Mouse (Mus musculus) cortical plate, adult 2 months (tissue): ENCODE measurements around the gene Hsd17b2. TPM values are rescaled to one million over a fixed set of nuclear protein-coding genes. Genes with fewer than 3 reads are reported as not detected.
"Not testable (repeated sequence)": the region's sequence is repeated elsewhere in the genome, so short reads cannot be mapped to it uniquely, and the experiment has no call there.

Source experiments
- H3K27ac ChIP-seq: fragments of 200-500 bp; 2 replicates; pipeline ENCODE4 v1.5.1; 2012; ENCODE audit warnings: low read length, control low read depth, inconsistent platforms; ENCODE audit not compliant: insufficient read depth
- H3K4me1 ChIP-seq: fragments of 200-500 bp; 2 replicates; pipeline ENCODE4 v1.6.1; 2011; ENCODE audit warnings: low read length; ENCODE audit not compliant: control insufficient read depth, insufficient read depth
- H3K4me3 ChIP-seq: fragments of 200-500 bp; 2 replicates; pipeline ENCODE4 v1.5.1; 2011; ENCODE audit warnings: mild to moderate bottlenecking, low read length, control low read depth; ENCODE audit not compliant: insufficient read depth
- CTCF ChIP-seq: fragments of 200-500 bp; IDR thresholded peaks from 2 replicates; pipeline ENCODE4 v1.5.1; 2011; ENCODE audit warnings: mild to moderate bottlenecking, control low read depth, low read length; ENCODE audit not compliant: insufficient read depth; ENCODE audit errors: extremely low read depth
- POLR2A ChIP-seq: fragments of 200-500 bp; IDR thresholded peaks from 2 replicates; pipeline ENCODE4 v1.6.1; 2011; ENCODE audit warnings: mild to moderate bottlenecking, low read length, control low read depth; ENCODE audit not compliant: insufficient read depth; ENCODE audit errors: extremely low read depth
- polyA plus RNA-seq: library from polyadenylated mRNA; depleted of rRNA; stranded (reverse); fragments of >200 nt; gene quantifications from 2 replicates; pipeline ENCODE4 v1.2.3, GENCODE M21; 2012

Gene Hsd17b2
- polyA plus RNA-seq, 1 experiment, result 0.10 TPM

GRCm38 (mm10) chr8:117706141-117706540 lies 4.4 kb downstream of the Hsd17b2 start:
- TF ChIP-seq POLR2A (no peak), CTCF (no peak)
- no peak overlapping the region for H3K27ac ChIP-seq
- no peak overlapping the region for H3K4me3 ChIP-seq
- H3K4me1 ChIP-seq, result no peaks in the 10 kb centered on the region

GRCm38 (mm10) chr8:117712226-117712625 lies 10.5 kb downstream of the Hsd17b2 start:
- H3K4me1 ChIP-seq, result no peaks in the 10 kb centered on the region
- H3K4me3 ChIP-seq, result no peak overlapping the region
- TF ChIP-seq POLR2A, result no peak
- no peak for TF ChIP-seq CTCF

GRCm38 (mm10) chr8:117714604-117715003 lies 12.9 kb downstream of the Hsd17b2 start:
- no peak for TF ChIP-seq CTCF
- no peak for TF ChIP-seq POLR2A
- Histone ChIP-seq H3K27ac (no peak overlapping the region), H3K4me1 (no peaks in the 10 kb centered on the region), H3K4me3 (no peak overlapping the region)

More at GRCm38 (mm10) chr8:117712226-117712625, 10.5 kb downstream of the Hsd17b2 start:
- no peak overlapping the region for H3K27ac ChIP-seq

- TF ChIP-seq CTCF (no peak), POLR2A (no peak)
- Histone ChIP-seq H3K4me3 (no peak overlapping the region), H3K4me1 (no peaks in the 10 kb centered on the region), H3K27ac (no peak overlapping the region)
Measured at GRCm38 (mm10) chr8:117715896-117716295, 14.2 kb downstream of the Hsd17b2 start.

- TF ChIP-seq CTCF (no peak), POLR2A (no peak)
- no peak overlapping the region for H3K27ac ChIP-seq
- no peak overlapping the region for H3K4me3 ChIP-seq
- no peaks in the 10 kb centered on the region for H3K4me1 ChIP-seq
Measured at GRCm38 (mm10) chr8:117718152-117718860, 16.6 kb downstream of the Hsd17b2 start.

GRCm38 (mm10) chr8:117726467-117726866 lies 24.8 kb downstream of the Hsd17b2 start:
- no peak overlapping the region for H3K4me3 ChIP-seq
- H3K27ac ChIP-seq, result no peak overlapping the region
- no peaks in the 10 kb centered on the region for H3K4me1 ChIP-seq
- TF ChIP-seq CTCF (no peak), POLR2A (no peak)

- Histone ChIP-seq H3K27ac (no peak overlapping the region), H3K4me1 (no peaks in the 10 kb centered on the region), H3K4me3 (no peak overlapping the region)
- TF ChIP-seq CTCF, result peak; percentile 29
- no peak for TF ChIP-seq POLR2A
Measured at GRCm38 (mm10) chr8:117727561-117727960, 25.9 kb downstream of the Hsd17b2 start.

GRCm38 (mm10) chr8:117728234-117728633 lies 26.5 kb downstream of the Hsd17b2 start:
- H3K27ac ChIP-seq, result no peak overlapping the region
- no peak for TF ChIP-seq POLR2A
- TF ChIP-seq CTCF, result no peak
- H3K4me1 ChIP-seq, result no peaks in the 10 kb centered on the region
- H3K4me3 ChIP-seq, result no peak overlapping the region

GRCm38 (mm10) chr8:117730980-117731379 lies 29.3 kb downstream of the Hsd17b2 start:
- no peaks in the 10 kb centered on the region for H3K4me1 ChIP-seq
- no peak for TF ChIP-seq CTCF
- TF ChIP-seq POLR2A, result no peak
- no peak overlapping the region for H3K4me3 ChIP-seq
- H3K27ac ChIP-seq, result no peak overlapping the region

GRCm38 (mm10) chr8:117736657-117737175 lies 35.0 kb downstream of the Hsd17b2 start:
- Histone ChIP-seq H3K4me1 (no peaks in the 10 kb centered on the region), H3K4me3 (no peak overlapping the region), H3K27ac (no peak overlapping the region)
- TF ChIP-seq CTCF (no peak), POLR2A (no peak)

GRCm38 (mm10) chr8:117738206-117738605 lies 36.5 kb downstream of the Hsd17b2 start:
- not testable (repeated sequence) for H3K4me3 ChIP-seq, H3K4me1 ChIP-seq, H3K27ac ChIP-seq
